Mouse (Mus musculus) heart, postnatal 0 days (tissue): ENCODE results near the gene Lix1l. TPM values are rescaled to one million over a fixed set of nuclear protein-coding genes. Genes with fewer than 3 reads are reported as not detected.

Source experiments
- ATAC-seq: fragments of 200-750 bp; cut with Nextera tagmentation; 2 replicates; pipeline ENCODE4 v1.8.0; 2017; ENCODE audit warnings: low read depth, moderate number of reproducible peaks, moderate library complexity; ENCODE audit not compliant: insufficient read depth
- DNase-seq: peaks from one replicate; pipeline ENCODE4 v3.0.0-alpha.2; 2016; ENCODE audit warnings: low spot score
- H3K27ac ChIP-seq: fragments of 300-500 bp; sonication (generic); 2 replicates; pipeline ENCODE4 v1.5.1; 2014; ENCODE audit warnings: low read depth, mild to moderate bottlenecking
- H3K27me3 ChIP-seq: fragments of 300-500 bp; sonication (generic); 2 replicates; pipeline ENCODE4 v1.6.1; 2014; ENCODE audit warnings: low read length, mixed read lengths; ENCODE audit not compliant: control insufficient read depth, insufficient read depth
- H3K36me3 ChIP-seq: fragments of 300-500 bp; sonication (generic); replicated peaks from 2 replicates; pipeline ENCODE4 v1.6.1; 2014; ENCODE audit warnings: low read length, mixed read lengths; ENCODE audit not compliant: control insufficient read depth, insufficient read depth
- H3K4me1 ChIP-seq: fragments of 300-500 bp; sonication (generic); 2 replicates; pipeline ENCODE4 v1.6.1; 2014; ENCODE audit warnings: antibody characterized with exemption; ENCODE audit not compliant: control insufficient read depth, insufficient read depth
- H3K4me2 ChIP-seq: fragments of 300-500 bp; sonication (generic); 2 replicates; pipeline ENCODE4 v1.6.1; 2014; ENCODE audit warnings: low read depth, mild to moderate bottlenecking, low read length, moderate library complexity
- H3K4me3 ChIP-seq: fragments of 300-500 bp; sonication (generic); 2 replicates; pipeline ENCODE4 v1.5.1; 2014; ENCODE audit warnings: low read depth, low read length
- H3K9ac ChIP-seq: fragments of 300-500 bp; sonication (generic); replicated peaks from 2 replicates; pipeline ENCODE4 v1.6.1; 2014; ENCODE audit warnings: low read depth, low read length, mixed read lengths
- H3K9me3 ChIP-seq: fragments of 300-500 bp; sonication (generic); replicated peaks from 2 replicates; pipeline ENCODE4 v1.6.1; 2016; ENCODE audit warnings: low read length; ENCODE audit not compliant: control insufficient read depth
- CTCF ChIP-seq: IDR thresholded peaks from 2 replicates; pipeline ENCODE4 v1.5.1; 2016; ENCODE audit warnings: antibody characterized with exemption, control low read depth, low read depth
- EP300 ChIP-seq: IDR thresholded peaks from 2 replicates; pipeline ENCODE4 v1.6.1; 2016; ENCODE audit warnings: antibody characterized with exemption, low read depth
- WGBS: fragments of 180-500 bp; shearing (Covaris S2); extraction: QIAGEN DNeasy Blood & Tissue Kit; methylation state at CpG from one replicate; pipeline ENCODE4 v1.1.7; 2014; 5-methylcytosine and 5-hydroxymethylcytosine counted together
- polyA plus RNA-seq: library from polyadenylated mRNA; unstranded; fragments of >200 nt; fragmentation: Nextera tagmentation; extraction: Ambion mirVana; gene quantifications from 2 replicates; pipeline ENCODE4 v1.2.1, GENCODE M21; 2015
- total RNA-seq: library from RNA; depleted of rRNA; stranded (reverse); fragments of >200 nt; gene quantifications from 2 replicates; pipeline ENCODE4 v1.2.3, GENCODE M21; 2014; ENCODE audit warnings: low replicate concordance

Gene Lix1l
- total and polyA plus RNA-seq, 2 experiments from 2014 or later, result 3.6 to 50.6 TPM

DNA sequence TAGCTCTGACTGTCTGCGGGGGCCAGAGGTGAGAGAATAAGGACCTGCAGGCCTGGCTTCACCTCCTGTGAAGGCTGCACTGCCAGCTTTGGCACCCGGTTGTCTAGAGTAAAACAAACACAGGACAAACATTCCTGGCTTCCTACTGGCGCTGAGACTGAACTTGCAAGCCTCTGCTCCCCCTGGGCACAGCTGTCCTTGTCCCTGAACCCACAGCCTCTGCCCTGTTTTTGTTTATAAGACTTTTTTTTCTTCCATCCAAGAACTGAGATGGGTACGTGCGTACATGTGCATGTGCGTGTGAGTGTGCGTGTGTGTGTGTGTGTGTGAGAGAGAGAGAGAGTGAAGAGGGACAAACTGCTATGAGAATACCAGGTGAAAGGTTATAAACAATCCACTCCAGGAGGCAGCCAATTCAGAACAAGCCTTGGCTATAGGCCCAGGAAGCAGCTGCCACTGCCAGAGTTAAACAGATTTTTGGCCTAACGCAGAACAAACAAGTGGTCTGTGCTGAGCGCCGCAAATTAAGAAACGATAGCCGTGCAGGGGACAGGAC is 45.8 kb upstream of the Lix1l start:
- TF ChIP-seq CTCF (no peak), EP300 (peak; percentile 98)

DNA sequence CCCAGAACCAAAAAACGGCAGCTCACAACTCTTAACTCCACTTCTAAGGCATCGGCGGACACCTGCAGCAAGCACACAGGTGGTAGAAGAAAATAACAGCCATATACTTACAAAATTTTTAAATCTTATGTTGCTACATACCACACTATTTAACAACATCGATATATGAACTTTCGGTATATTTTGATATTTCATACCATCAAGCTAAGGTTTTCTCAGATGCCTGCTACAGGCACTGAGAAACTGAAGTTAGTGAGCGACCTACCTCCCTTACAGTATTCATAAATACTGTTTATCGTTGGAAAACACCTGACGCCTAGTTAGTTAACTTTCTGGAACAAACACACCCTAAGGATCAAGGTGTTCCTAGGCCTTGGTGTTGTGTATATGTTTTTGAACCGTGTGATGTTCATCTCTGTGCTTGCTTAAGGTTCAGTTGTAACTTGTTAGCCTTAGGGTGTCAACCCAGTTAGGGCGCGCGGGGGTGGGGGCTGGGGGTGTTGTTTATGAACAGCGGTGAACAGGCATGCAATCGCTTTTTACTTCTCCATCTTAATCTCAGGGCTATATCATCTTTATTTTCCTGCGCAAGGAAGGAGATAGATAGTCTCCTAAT is 44.8 kb upstream of the Lix1l start:
- H3K4me3 ChIP-seq, result peak overlapping the region; percentile 73
- peak overlapping the region; percentile 72 for H3K4me2 ChIP-seq
- no peaks in the 10 kb centered on the region for H3K27me3 ChIP-seq
- ATAC-seq (no peak), DNase-seq (peak; percentile 22)
- H3K9me3 ChIP-seq, result no peaks in the 10 kb centered on the region
- WGBS, result 60% methylated on average over 15 of the region's 15 CpGs
- H3K9ac ChIP-seq, result peak overlapping the region; percentile 96
- TF ChIP-seq EP300, result no peak
- no peak for TF ChIP-seq CTCF
- H3K27ac ChIP-seq, result peak overlapping the region; percentile 96
- H3K4me1 ChIP-seq, result peaks cover 29% of the 10 kb centered on the region
- peaks cover 24% of the 10 kb centered on the region for H3K36me3 ChIP-seq

More for the DNA sequence above, 45.8 kb upstream of the Lix1l start:
- Histone ChIP-seq H3K27ac (peak overlapping the region; percentile 96), H3K9ac (peak overlapping the region; percentile 96), H3K27me3 (no peaks in the 10 kb centered on the region), H3K4me2 (peak overlapping the region; percentile 72), H3K4me3 (peak overlapping the region; percentile 27), H3K4me1 (peaks cover 37% of the 10 kb centered on the region), H3K36me3 (peaks cover 15% of the 10 kb centered on the region), H3K9me3 (no peaks in the 10 kb centered on the region)
- WGBS, result 7% methylated on average over 12 of the region's 12 CpGs
- peak; percentile 55 for ATAC-seq
- peak; percentile 96 for DNase-seq

DNA sequence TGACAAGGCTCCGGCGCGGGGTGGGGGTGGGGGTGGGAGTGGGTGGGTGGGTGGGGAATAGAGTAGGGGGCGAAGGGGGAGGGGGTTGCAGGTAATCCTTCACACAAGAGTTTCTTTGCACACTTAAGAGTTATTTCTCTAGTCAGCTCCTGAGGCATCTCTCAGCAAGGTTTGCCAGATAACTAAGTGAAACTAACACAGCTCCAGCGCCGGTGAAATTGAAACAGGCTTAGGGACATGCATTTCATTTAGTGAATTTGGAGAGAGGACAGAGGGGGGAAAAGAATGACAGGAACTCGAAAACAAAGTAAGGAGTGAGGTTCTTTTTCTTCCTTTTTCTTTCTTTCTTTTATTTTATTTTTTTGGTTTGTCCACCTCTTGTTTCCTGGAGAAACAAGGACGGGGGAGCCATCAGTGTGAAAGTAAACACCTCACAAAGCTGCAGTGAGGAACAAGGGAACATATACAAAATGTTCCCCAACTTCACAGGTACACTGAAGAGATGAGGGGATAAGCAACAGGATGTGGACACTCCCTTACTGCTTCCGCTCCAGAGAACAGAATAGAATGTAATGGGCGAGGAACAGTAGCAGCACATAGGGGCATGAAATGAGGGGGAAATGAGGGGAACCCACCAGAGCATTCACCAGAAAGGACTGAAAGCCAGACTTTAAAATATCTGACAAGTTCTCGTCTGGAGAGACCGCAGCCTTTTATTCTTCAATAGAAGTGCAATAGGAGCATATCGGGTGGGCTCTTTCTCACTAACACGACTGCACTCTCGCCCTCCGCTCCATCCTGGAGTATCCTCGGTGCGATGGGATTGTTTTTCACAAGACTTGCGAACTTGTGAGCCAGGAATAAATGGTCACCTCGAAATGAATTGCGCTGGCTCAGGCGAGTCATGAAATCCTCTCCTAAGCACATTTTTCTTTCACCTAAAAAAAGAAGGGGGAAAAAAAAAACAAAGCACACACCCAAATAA is 44.0 kb upstream of the Lix1l start:
- TF ChIP-seq CTCF (no peak), EP300 (no peak)
- Histone ChIP-seq H3K4me2 (peak overlapping the region; percentile 72), H3K9me3 (no peaks in the 10 kb centered on the region), H3K27me3 (no peaks in the 10 kb centered on the region), H3K9ac (peak overlapping the region; percentile 96), H3K27ac (peak overlapping the region; percentile 96), H3K36me3 (peaks cover 30% of the 10 kb centered on the region), H3K4me3 (peak overlapping the region; percentile 73), H3K4me1 (peaks cover 23% of the 10 kb centered on the region)
- no peak for ATAC-seq
- no peak for DNase-seq
- WGBS, result 2% methylated on average over 22 of the region's 22 CpGs

DNA sequence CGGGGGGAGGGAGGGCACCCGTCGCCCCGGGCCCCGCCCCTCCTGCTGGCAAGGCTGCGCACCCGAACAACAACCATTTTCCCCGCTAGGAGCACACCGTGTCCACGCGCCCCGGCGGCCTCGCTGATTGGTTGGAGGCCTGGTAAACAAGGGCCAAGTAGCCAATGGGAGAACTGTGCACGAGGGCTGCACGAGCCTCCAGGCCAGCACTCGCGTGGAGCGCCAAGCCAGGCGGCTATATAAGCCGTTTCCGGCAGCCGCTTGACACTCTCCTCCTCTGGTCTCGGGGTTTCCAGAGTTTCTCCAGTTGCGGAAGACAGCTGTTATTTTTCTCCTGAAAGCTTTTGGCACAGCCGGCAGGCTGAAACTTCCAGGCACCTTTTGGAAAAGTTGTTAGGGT is 43.3 kb upstream of the Lix1l start, which contains the start of gene Txnip:
Gene Txnip, plus strand, starts transcription at position 264 of the 400 bp plus-strand sequence.
- Histone ChIP-seq H3K27me3 (no peaks in the 10 kb centered on the region), H3K9ac (peak within 1 kb of the TSS; percentile 96), H3K27ac (peak within 1 kb of the TSS; percentile 96), H3K4me3 (peak within 1 kb of the TSS; percentile 73), H3K4me2 (peak within 1 kb of the TSS; percentile 84), H3K4me1 (peaks cover 21% of the 10 kb centered on the region; the same call in 1 of the 2 replicates), H3K36me3 (peaks cover 30% of the 10 kb centered on the region), H3K9me3 (no peaks in the 10 kb centered on the region)
- under 1% methylated on average over 23 of the region's 26 CpGs for WGBS
- DNase-seq, result peak; percentile 99
- TF ChIP-seq CTCF (peak; percentile 35), EP300 (peak; percentile 97)
- ATAC-seq, result peak; percentile 86

DNA sequence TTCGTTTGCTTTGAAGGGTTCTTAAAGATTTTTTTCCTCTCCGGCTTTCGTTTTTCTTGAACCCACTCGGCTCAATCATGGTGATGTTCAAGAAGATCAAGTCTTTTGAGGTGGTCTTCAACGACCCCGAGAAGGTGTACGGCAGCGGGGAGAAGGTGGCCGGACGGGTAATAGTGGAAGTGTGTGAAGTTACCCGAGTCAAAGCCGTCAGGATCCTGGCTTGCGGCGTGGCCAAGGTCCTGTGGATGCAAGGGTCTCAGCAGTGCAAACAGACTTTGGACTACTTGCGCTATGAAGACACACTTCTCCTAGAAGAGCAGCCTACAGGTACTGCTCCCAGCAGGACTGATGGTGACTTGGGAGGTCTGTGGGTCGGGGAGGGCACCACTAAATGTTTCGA is 42.8 kb upstream of the Lix1l start:
- peaks cover 21% of the 10 kb centered on the region; the same call in 1 of the 2 replicates for H3K4me1 ChIP-seq

More for the DNA sequence above, 42.8 kb upstream of the Lix1l start:
- H3K4me2 ChIP-seq, result peak overlapping the region; percentile 84
- H3K4me3 ChIP-seq, result peak overlapping the region; percentile 73
- peak overlapping the region; percentile 96 for H3K9ac ChIP-seq
- no peaks in the 10 kb centered on the region for H3K9me3 ChIP-seq
- H3K36me3 ChIP-seq, result peaks cover 30% of the 10 kb centered on the region
- H3K27ac ChIP-seq, result peak overlapping the region; percentile 96
- TF ChIP-seq EP300 (no peak), CTCF (0 out of 2 replicates have a peak, but pooled peaks have one; percentile 0)
- ATAC-seq (no peak), DNase-seq (no peak)
- WGBS, result 0% methylated on average over 17 of the region's 17 CpGs
- no peaks in the 10 kb centered on the region for H3K27me3 ChIP-seq
